Mouse (Mus musculus): ENCODE measurements at regions not wholly inside any gene's neighbourhood (a gene's known extent, or its start where the extent isn't known, plus 50 kb on each side); places are given as distances from the start of the nearest gene placed in this dataset.

GRCm38 (mm10) chr5:126531528-126531894 lies 710.1 kb upstream of the Tmem132c start:
- no peaks in the 10 kb centered on the region for H3K4me1 ChIP-seq (ENCODE audit: control insufficient read depth)
- H3K9me3 ChIP-seq (ENCODE audit: control insufficient read depth, low read length), result peaks cover 16% of the 10 kb centered on the region
- TF ChIP-seq GATA1 (IDR thresholded peaks at IDR 0.05; ENCODE audit: low read length), result no peak
- no peak for TF ChIP-seq TAL1 (IDR thresholded peaks at IDR 0.05; ENCODE audit: low read length)
- no peak overlapping the region for H3K4me3 ChIP-seq (replicated peaks)
- H3K36me3 ChIP-seq (ENCODE audit: control insufficient read depth), result no peaks in the 10 kb centered on the region
- no peaks in the 10 kb centered on the region for H3K27me3 ChIP-seq (ENCODE audit: control insufficient read depth)

GRCm38 (mm10) chr5:126531975-126532374 lies 709.6 kb upstream of the Tmem132c start:
- no peaks in the 10 kb centered on the region for H3K36me3 ChIP-seq (ENCODE audit: control insufficient read depth)
- H3K4me1 ChIP-seq (ENCODE audit: control insufficient read depth), result no peaks in the 10 kb centered on the region
- TF ChIP-seq TAL1 (IDR thresholded peaks at IDR 0.05; ENCODE audit: low read length), result no peak
- TF ChIP-seq GATA1 (IDR thresholded peaks at IDR 0.05; ENCODE audit: low read length), result no peak
- peaks cover 18% of the 10 kb centered on the region for H3K9me3 ChIP-seq (ENCODE audit: control insufficient read depth, low read length)
- H3K27me3 ChIP-seq (ENCODE audit: control insufficient read depth), result no peaks in the 10 kb centered on the region
- no peak overlapping the region for H3K4me3 ChIP-seq (replicated peaks)

- Histone ChIP-seq H3K36me3 (ENCODE audit: control insufficient read depth) (no peaks in the 10 kb centered on the region), H3K27me3 (ENCODE audit: control insufficient read depth) (no peaks in the 10 kb centered on the region), H3K4me1 (ENCODE audit: control insufficient read depth) (no peaks in the 10 kb centered on the region), H3K9me3 (ENCODE audit: control insufficient read depth, low read length) (peaks cover 18% of the 10 kb centered on the region), H3K4me3 (replicated peaks) (no peak overlapping the region)
- TF ChIP-seq TAL1 (IDR thresholded peaks at IDR 0.05; ENCODE audit: low read length), result no peak
- TF ChIP-seq GATA1 (IDR thresholded peaks at IDR 0.05; ENCODE audit: low read length), result no peak
These were observed 703.5 kb upstream of the Tmem132c start for GRCm38 (mm10) chr5:126538072-126538471.

- H3K27me3 ChIP-seq (ENCODE audit: control insufficient read depth), result no peaks in the 10 kb centered on the region
- H3K4me1 ChIP-seq (ENCODE audit: control insufficient read depth), result no peaks in the 10 kb centered on the region
- no peak for TF ChIP-seq GATA1 (IDR thresholded peaks at IDR 0.05; ENCODE audit: low read length)
- no peak for TF ChIP-seq TAL1 (IDR thresholded peaks at IDR 0.05; ENCODE audit: low read length)
- no peak overlapping the region for H3K4me3 ChIP-seq (replicated peaks)
- no peaks in the 10 kb centered on the region for H3K36me3 ChIP-seq (ENCODE audit: control insufficient read depth)
- peaks cover 28% of the 10 kb centered on the region for H3K9me3 ChIP-seq (ENCODE audit: control insufficient read depth, low read length)
These were observed 697.2 kb upstream of the Tmem132c start for GRCm38 (mm10) chr5:126544261-126544976.

DNA sequence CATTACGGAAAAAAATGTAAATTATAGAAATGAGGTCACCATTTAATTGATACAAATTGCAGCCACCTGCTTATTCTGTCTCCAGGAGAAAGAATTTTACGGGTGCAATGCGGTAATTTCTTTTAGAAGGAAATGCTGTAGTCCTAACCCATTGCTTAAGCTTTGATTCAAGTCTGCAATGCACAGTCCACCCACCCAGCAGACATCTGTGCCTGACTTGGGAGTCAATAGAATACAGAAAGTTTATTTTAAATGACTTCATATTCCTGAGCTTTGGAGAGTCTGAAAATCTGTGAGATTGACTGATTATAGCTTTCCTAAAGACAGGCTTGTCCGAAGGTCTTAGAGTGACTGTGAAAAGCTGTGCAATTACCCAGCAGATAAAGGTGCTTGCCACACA lies 693.8 kb upstream of the Tmem132c start:
- TF ChIP-seq TAL1 (IDR thresholded peaks at IDR 0.05; ENCODE audit: low read length), result no peak
- TF ChIP-seq GATA1 (IDR thresholded peaks at IDR 0.05; ENCODE audit: low read length), result no peak
- no peaks in the 10 kb centered on the region for H3K36me3 ChIP-seq (ENCODE audit: control insufficient read depth)
- no peaks in the 10 kb centered on the region for H3K4me1 ChIP-seq (ENCODE audit: control insufficient read depth)
- H3K27me3 ChIP-seq (ENCODE audit: control insufficient read depth), result no peaks in the 10 kb centered on the region
- H3K9me3 ChIP-seq (ENCODE audit: control insufficient read depth, low read length), result peaks cover 22% of the 10 kb centered on the region
- no peak overlapping the region for H3K4me3 ChIP-seq (replicated peaks)

DNA sequence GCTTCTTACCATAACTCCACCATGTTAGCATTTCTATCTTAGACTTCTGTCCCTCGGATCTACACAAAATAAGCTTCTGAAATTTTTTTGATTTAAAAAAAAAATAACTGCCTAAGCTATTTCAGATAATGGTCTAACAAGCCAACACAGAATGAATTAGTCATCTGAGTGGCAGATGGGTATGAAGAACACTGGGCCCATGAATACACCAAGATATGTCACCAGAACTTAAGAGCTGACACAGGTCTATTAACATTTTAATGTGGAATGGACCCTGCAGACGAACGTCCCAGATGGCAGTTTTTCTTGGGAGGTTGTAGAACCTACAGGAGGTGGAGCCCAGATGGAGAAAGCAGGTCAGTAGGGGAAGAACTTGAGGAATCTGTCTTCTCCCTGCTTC lies 689.9 kb upstream of the Tmem132c start:
- TF ChIP-seq TAL1 (IDR thresholded peaks at IDR 0.05; ENCODE audit: low read length), result no peak
- TF ChIP-seq GATA1 (IDR thresholded peaks at IDR 0.05; ENCODE audit: low read length), result no peak

DNA sequence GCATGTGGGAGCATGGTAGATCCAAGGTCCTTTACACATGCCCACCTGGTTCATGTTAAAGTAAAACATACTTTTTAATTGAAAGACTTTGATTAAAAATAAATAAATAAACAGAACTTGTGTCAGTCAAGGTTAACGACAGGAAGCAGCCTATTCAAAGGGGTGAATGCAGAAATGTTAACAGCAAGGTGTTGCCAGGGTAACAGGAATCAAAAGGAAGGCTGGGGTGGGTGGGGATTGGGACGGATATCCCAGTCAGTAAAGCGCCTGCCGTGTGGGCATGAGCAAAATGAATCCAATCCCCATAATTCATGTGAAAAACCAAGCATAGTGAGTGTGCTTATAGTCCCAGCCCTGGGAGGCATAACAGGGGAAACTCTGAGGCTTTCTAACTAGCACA lies 682.6 kb upstream of the Tmem132c start:
- Histone ChIP-seq H3K9me3 (ENCODE audit: control insufficient read depth, low read length) (peaks cover 38% of the 10 kb centered on the region), H3K27me3 (ENCODE audit: control insufficient read depth) (no peaks in the 10 kb centered on the region), H3K4me3 (replicated peaks) (no peak overlapping the region), H3K36me3 (ENCODE audit: control insufficient read depth) (no peaks in the 10 kb centered on the region), H3K4me1 (ENCODE audit: control insufficient read depth) (no peaks in the 10 kb centered on the region)
- TF ChIP-seq GATA1 (IDR thresholded peaks at IDR 0.05; ENCODE audit: low read length), result no peak
- TF ChIP-seq TAL1 (IDR thresholded peaks at IDR 0.05; ENCODE audit: low read length), result no peak

More for the DNA sequence above, 689.9 kb upstream of the Tmem132c start:
- Histone ChIP-seq H3K4me1 (ENCODE audit: control insufficient read depth) (no peaks in the 10 kb centered on the region), H3K9me3 (ENCODE audit: control insufficient read depth, low read length) (peaks cover 22% of the 10 kb centered on the region), H3K27me3 (ENCODE audit: control insufficient read depth) (no peaks in the 10 kb centered on the region), H3K4me3 (replicated peaks) (no peak overlapping the region), H3K36me3 (ENCODE audit: control insufficient read depth) (no peaks in the 10 kb centered on the region)

GRCm38 (mm10) chr5:126565817-126566216 lies 675.8 kb upstream of the Tmem132c start:
- Histone ChIP-seq H3K27me3 (ENCODE audit: control insufficient read depth) (no peaks in the 10 kb centered on the region), H3K4me1 (ENCODE audit: control insufficient read depth) (no peaks in the 10 kb centered on the region), H3K9me3 (ENCODE audit: control insufficient read depth, low read length) (peaks cover 30% of the 10 kb centered on the region), H3K4me3 (replicated peaks) (no peak overlapping the region), H3K36me3 (ENCODE audit: control insufficient read depth) (no peaks in the 10 kb centered on the region)
- TF ChIP-seq TAL1 (IDR thresholded peaks at IDR 0.05; ENCODE audit: low read length) (no peak), GATA1 (IDR thresholded peaks at IDR 0.05; ENCODE audit: low read length) (no peak)

DNA sequence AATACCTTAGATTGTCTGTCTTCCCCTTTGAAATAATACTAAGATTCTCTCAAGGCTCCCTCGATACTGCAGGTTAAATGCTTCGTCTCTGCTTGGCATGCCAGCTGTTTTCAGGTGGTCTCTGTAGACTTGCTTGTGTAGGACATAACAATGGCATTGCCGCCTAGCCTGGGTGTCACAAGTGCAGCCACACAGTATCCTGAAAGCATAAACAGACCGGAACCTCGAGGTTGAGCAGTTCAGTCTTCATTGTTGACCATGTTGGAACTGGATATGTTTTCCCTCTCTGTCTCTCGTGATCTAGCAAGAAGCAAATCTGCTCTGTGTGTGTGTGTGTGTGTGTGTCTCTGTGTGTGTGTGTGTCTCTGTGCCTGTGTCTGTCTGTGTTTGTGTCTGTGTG lies 675.4 kb upstream of the Tmem132c start:
- H3K9me3 ChIP-seq (ENCODE audit: control insufficient read depth, low read length), result peaks cover 30% of the 10 kb centered on the region
- H3K27me3 ChIP-seq (ENCODE audit: control insufficient read depth), result no peaks in the 10 kb centered on the region
- no peak for TF ChIP-seq GATA1 (IDR thresholded peaks at IDR 0.05; ENCODE audit: low read length)
- H3K36me3 ChIP-seq (ENCODE audit: control insufficient read depth), result no peaks in the 10 kb centered on the region
- H3K4me3 ChIP-seq (replicated peaks), result no peak overlapping the region
- no peaks in the 10 kb centered on the region for H3K4me1 ChIP-seq (ENCODE audit: control insufficient read depth)

- no peak overlapping the region for H3K4me3 ChIP-seq (replicated peaks)
- no peak for TF ChIP-seq GATA1 (IDR thresholded peaks at IDR 0.05; ENCODE audit: low read length)
- no peak for TF ChIP-seq TAL1 (IDR thresholded peaks at IDR 0.05; ENCODE audit: low read length)
- no peaks in the 10 kb centered on the region for H3K27me3 ChIP-seq (ENCODE audit: control insufficient read depth)
- H3K36me3 ChIP-seq (ENCODE audit: control insufficient read depth), result no peaks in the 10 kb centered on the region
- peaks cover 29% of the 10 kb centered on the region for H3K9me3 ChIP-seq (ENCODE audit: control insufficient read depth, low read length)
- no peaks in the 10 kb centered on the region for H3K4me1 ChIP-seq (ENCODE audit: control insufficient read depth)
These were observed 667.8 kb upstream of the Tmem132c start for GRCm38 (mm10) chr5:126573766-126574165.
